Mouse (Mus musculus) hindbrain, embryonic 12.5 days (tissue): ENCODE data around the gene Ublcp1. TPM values are rescaled to one million over a fixed set of nuclear protein-coding genes. Genes with fewer than 3 reads are reported as not detected.
A peak's percentile ranks its signal among the peaks of the same experiment; 100 is the strongest.
"Not testable (repeated sequence)": the region's sequence is repeated elsewhere in the genome, so short reads cannot be mapped to it uniquely, and the experiment has no call there.

Experiments used
- ATAC-seq: fragments of 200-750 bp; cut with Nextera tagmentation; 2 replicates; pipeline ENCODE4 v1.8.0; 2017; ENCODE audit warnings: moderate TSS enrichment; ENCODE audit not compliant: low FRiP score
- H3K27ac ChIP-seq: fragments of 300-500 bp; sonication (generic); 2 replicates; pipeline ENCODE4 v1.5.1; 2016; ENCODE audit warnings: mild to moderate bottlenecking
- H3K27me3 ChIP-seq: fragments of 300-500 bp; sonication (generic); 2 replicates; pipeline ENCODE4 v1.6.1; 2016; ENCODE audit warnings: mild to moderate bottlenecking
- H3K36me3 ChIP-seq: fragments of 300-500 bp; sonication (generic); 2 replicates; pipeline ENCODE4 v1.6.1; 2016; ENCODE audit warnings: mild to moderate bottlenecking
- H3K4me1 ChIP-seq: fragments of 300-500 bp; sonication (generic); 2 replicates; pipeline ENCODE4 v1.6.1; 2016
- H3K4me2 ChIP-seq: fragments of 300-500 bp; sonication (generic); replicated peaks from 2 replicates; pipeline ENCODE4 v1.6.1; 2016; ENCODE audit warnings: mild to moderate bottlenecking
- H3K4me3 ChIP-seq: fragments of 300-500 bp; sonication (generic); 2 replicates; pipeline ENCODE4 v1.5.1; 2016; ENCODE audit warnings: mild to moderate bottlenecking
- H3K9ac ChIP-seq: fragments of 300-500 bp; sonication (generic); 2 replicates; pipeline ENCODE4 v1.6.1; 2016; ENCODE audit warnings: mild to moderate bottlenecking, moderate library complexity
- H3K9me3 ChIP-seq: fragments of 300-500 bp; sonication (generic); replicated peaks from 2 replicates; pipeline ENCODE4 v1.6.1; 2016; ENCODE audit warnings: mild to moderate bottlenecking
- WGBS: fragments of 180-500 bp; shearing (Covaris S2); methylation state at CpG from one replicate; pipeline ENCODE4 v1.1.7; 2016; 5-methylcytosine and 5-hydroxymethylcytosine counted together
- polyA plus RNA-seq: library from polyadenylated mRNA; unstranded; fragments of >200 nt; fragmentation: Nextera tagmentation; extraction: Ambion mirVana; gene quantifications from 2 replicates; pipeline ENCODE4 v1.2.1, GENCODE M21; 2016

Ublcp1 gene
- polyA plus RNA-seq, 1 experiment from 2014 or later: 65.3 TPM

GRCm38 (mm10) chr11:44478382-44478781 lies 8.1 kb upstream of the Ublcp1 start:
- Histone ChIP-seq H3K9me3 (no peaks in the 10 kb centered on the region), H3K27me3 (0 out of 2 replicates have a peak, but pooled peaks cover 3% of the 10 kb centered on the region), H3K4me2 (no peak overlapping the region), H3K9ac (no peak overlapping the region), H3K4me3 (no peak overlapping the region), H3K4me1 (no peaks in the 10 kb centered on the region), H3K36me3 (no peaks in the 10 kb centered on the region), H3K27ac (no peak overlapping the region)
- ATAC-seq: no peak
- WGBS: 89% methylated on average over 4 of the region's 4 CpGs

- WGBS: 92% methylated on average over 2 of the region's 2 CpGs
Measured at GRCm38 (mm10) chr11:44476445-44476844, 6.1 kb upstream of the Ublcp1 start.

GRCm38 (mm10) chr11:44475467-44475866 lies 5.2 kb upstream of the Ublcp1 start:
- WGBS: 70% methylated on average over 3 of the region's 3 CpGs
- peaks cover 9% of the 10 kb centered on the region for H3K4me1 ChIP-seq
- no peak for ATAC-seq

More at GRCm38 (mm10) chr11:44476445-44476844, 6.1 kb upstream of the Ublcp1 start:
- Histone ChIP-seq H3K9ac (no peak overlapping the region), H3K36me3 (no peaks in the 10 kb centered on the region), H3K27ac (no peak overlapping the region), H3K27me3 (0 out of 2 replicates have a peak, but pooled peaks cover 3% of the 10 kb centered on the region), H3K4me3 (no peak overlapping the region), H3K9me3 (no peaks in the 10 kb centered on the region), H3K4me2 (no peak overlapping the region), H3K4me1 (peaks cover 4% of the 10 kb centered on the region)
- ATAC-seq: no peak

GRCm38 (mm10) chr11:44471337-44471995 lies 1.2 kb upstream of the Ublcp1 start:
- ATAC-seq: no peak
- H3K4me1 ChIP-seq: peaks cover 16% of the 10 kb centered on the region
- no peaks in the 10 kb centered on the region for H3K36me3 ChIP-seq
- H3K27ac ChIP-seq: peak overlapping the region; percentile 88
- peak overlapping the region; percentile 93 for H3K9ac ChIP-seq
- no peaks in the 10 kb centered on the region for H3K9me3 ChIP-seq
- peak overlapping the region; percentile 75 for H3K4me2 ChIP-seq
- 0 out of 2 replicates have a peak, but pooled peaks cover 3% of the 10 kb centered on the region for H3K27me3 ChIP-seq
- 31% methylated on average over 4 of the region's 4 CpGs for WGBS
- H3K4me3 ChIP-seq: peak overlapping the region; percentile 89

More at GRCm38 (mm10) chr11:44475467-44475866, 5.2 kb upstream of the Ublcp1 start:
- Histone ChIP-seq H3K9ac (no peak overlapping the region), H3K9me3 (no peaks in the 10 kb centered on the region), H3K36me3 (no peaks in the 10 kb centered on the region), H3K4me2 (no peak overlapping the region), H3K27ac (no peak overlapping the region), H3K4me3 (no peak overlapping the region), H3K27me3 (0 out of 2 replicates have a peak, but pooled peaks cover 3% of the 10 kb centered on the region)

- ATAC-seq: peak; percentile 79
- Histone ChIP-seq H3K27ac (peak overlapping the region; percentile 88), H3K4me2 (peak overlapping the region; percentile 75), H3K9me3 (no peaks in the 10 kb centered on the region), H3K9ac (peak overlapping the region; percentile 93), H3K27me3 (no peaks in the 10 kb centered on the region), H3K4me3 (peak overlapping the region; percentile 89), H3K36me3 (peaks cover 12% of the 10 kb centered on the region), H3K4me1 (peaks cover 16% of the 10 kb centered on the region)
- 1% methylated on average over 59 of the region's 59 CpGs for WGBS
Measured at GRCm38 (mm10) chr11:44469646-44470431, 459 bp downstream of the Ublcp1 start.

- Histone ChIP-seq H3K4me3 (no peak overlapping the region), H3K4me1 (peaks cover 16% of the 10 kb centered on the region), H3K9me3 (no peaks in the 10 kb centered on the region), H3K9ac (no peak overlapping the region), H3K27ac (no peak overlapping the region), H3K36me3 (peaks cover 16% of the 10 kb centered on the region), H3K4me2 (no peak overlapping the region), H3K27me3 (no peaks in the 10 kb centered on the region)
- ATAC-seq: no peak
- 91% methylated on average over 10 of the region's 10 CpGs for WGBS
Measured at GRCm38 (mm10) chr11:44468306-44468790, 1.9 kb downstream of the Ublcp1 start.

- Histone ChIP-seq H3K4me2 (no peak overlapping the region), H3K36me3 (peaks cover 19% of the 10 kb centered on the region), H3K4me1 (peaks cover 16% of the 10 kb centered on the region), H3K4me3 (no peak overlapping the region), H3K27ac (no peak overlapping the region), H3K27me3 (no peaks in the 10 kb centered on the region), H3K9me3 (no peaks in the 10 kb centered on the region), H3K9ac (no peak overlapping the region)
- WGBS: 84% methylated on average over 6 of the region's 6 CpGs
- ATAC-seq: no peak
Measured at GRCm38 (mm10) chr11:44466949-44467442, 3.3 kb downstream of the Ublcp1 start.

GRCm38 (mm10) chr11:44461493-44461892 lies 8.8 kb downstream of the Ublcp1 start:
- ATAC-seq: no peak
- Histone ChIP-seq H3K9me3 (no peaks in the 10 kb centered on the region), H3K4me1 (no peaks in the 10 kb centered on the region), H3K4me3 (no peak overlapping the region), H3K27me3 (no peaks in the 10 kb centered on the region), H3K36me3 (peaks cover 54% of the 10 kb centered on the region), H3K4me2 (no peak overlapping the region), H3K27ac (no peak overlapping the region), H3K9ac (no peak overlapping the region)
- 85% methylated on average over 6 of the region's 6 CpGs for WGBS

- 66% methylated on average over 2 of the region's 2 CpGs for WGBS
- H3K9ac ChIP-seq: no peak overlapping the region
- peaks cover 21% of the 10 kb centered on the region for H3K36me3 ChIP-seq
- no peak for ATAC-seq
- H3K4me2 ChIP-seq: no peak overlapping the region
- H3K27ac ChIP-seq: no peak overlapping the region
- no peak overlapping the region for H3K4me3 ChIP-seq
- H3K27me3 ChIP-seq: no peaks in the 10 kb centered on the region
- no peaks in the 10 kb centered on the region for H3K4me1 ChIP-seq
- no peaks in the 10 kb centered on the region for H3K9me3 ChIP-seq
Measured at GRCm38 (mm10) chr11:44453423-44453822, 16.9 kb downstream of the Ublcp1 start.

GRCm38 (mm10) chr11:44452016-44452415 lies 18.3 kb downstream of the Ublcp1 start:
- WGBS: 98% methylated on average over 5 of the region's 5 CpGs
- H3K27ac ChIP-seq, H3K4me1 ChIP-seq, H3K27me3 ChIP-seq, H3K4me3 ChIP-seq, H3K4me2 ChIP-seq, H3K9me3 ChIP-seq, H3K9ac ChIP-seq, ATAC-seq: not testable (repeated sequence)
- H3K36me3 ChIP-seq: peaks cover 14% of the 10 kb centered on the region

GRCm38 (mm10) chr11:44451046-44451445 lies 19.3 kb downstream of the Ublcp1 start:
- Histone ChIP-seq H3K9me3 (no peaks in the 10 kb centered on the region), H3K27ac (no peak overlapping the region), H3K9ac (no peak overlapping the region), H3K4me1 (no peaks in the 10 kb centered on the region), H3K27me3 (no peaks in the 10 kb centered on the region), H3K36me3 (peaks cover 8% of the 10 kb centered on the region), H3K4me3 (no peak overlapping the region), H3K4me2 (no peak overlapping the region)
- ATAC-seq: no peak

GRCm38 (mm10) chr11:44437786-44438185 lies 32.5 kb downstream of the Ublcp1 start:
- Histone ChIP-seq H3K9me3 (no peaks in the 10 kb centered on the region), H3K4me1 (no peaks in the 10 kb centered on the region), H3K4me2 (no peak overlapping the region), H3K27ac (no peak overlapping the region), H3K4me3 (no peak overlapping the region), H3K27me3 (no peaks in the 10 kb centered on the region), H3K36me3 (no peaks in the 10 kb centered on the region), H3K9ac (no peak overlapping the region)
- ATAC-seq: no peak
- 94% methylated on average over 6 of the region's 6 CpGs for WGBS
